Mouse (Mus musculus): ENCODE measurements around the gene 1700037H04Rik. TPM values are rescaled to one million over a fixed set of nuclear protein-coding genes. Genes with fewer than 3 reads are reported as not detected.

1700037H04Rik gene
- polyA plus RNA-seq, 1 experiment from 2014 or later: 135 TPM

GRCm38 (mm10) chr2:131163924-131164323 is 4.0 kb upstream of the 1700037H04Rik start:
- Histone ChIP-seq H3K4me3 (replicated peaks) (no peak overlapping the region), H3K4me2 (no peak overlapping the region), H3K9me3 (replicated peaks) (no peaks in the 10 kb centered on the region), H3K27ac (replicated peaks) (no peak overlapping the region), H3K36me3 (replicated peaks) (no peaks in the 10 kb centered on the region), H3K9ac (no peak overlapping the region), H3K27me3 (peaks cover 31% of the 10 kb centered on the region), H3K4me1 (replicated peaks) (peaks cover 11% of the 10 kb centered on the region)
- no peak for ATAC-seq (ENCODE audit: insufficient read depth)
- 85% methylated on average over 7 of the region's 7 CpGs for WGBS (ENCODE audit: insufficient replicate concordance)

GRCm38 (mm10) chr2:131160671-131161111 is 810 bp upstream of the 1700037H04Rik start:
- Histone ChIP-seq H3K4me2 (peak overlapping the region; percentile 96), H3K27me3 (peaks cover 12% of the 10 kb centered on the region), H3K36me3 (replicated peaks) (peaks cover 13% of the 10 kb centered on the region), H3K4me3 (replicated peaks) (peak overlapping the region; percentile 81), H3K9me3 (replicated peaks) (no peaks in the 10 kb centered on the region), H3K9ac (peak overlapping the region; percentile 76), H3K27ac (replicated peaks) (peak overlapping the region; percentile 96), H3K4me1 (replicated peaks) (peaks cover 43% of the 10 kb centered on the region)
- under 1% methylated on average over 17 of the region's 17 CpGs for WGBS (ENCODE audit: insufficient replicate concordance)
- no peak for ATAC-seq (ENCODE audit: insufficient read depth)

- WGBS (ENCODE audit: insufficient replicate concordance): under 1% methylated on average over 18 of the region's 18 CpGs
- peak; percentile 88 for ATAC-seq (ENCODE audit: insufficient read depth)
- H3K27me3 ChIP-seq: peaks cover 8% of the 10 kb centered on the region; the same call in 1 of the 2 replicates
- peak overlapping the region; percentile 94 for H3K9ac ChIP-seq
- H3K9me3 ChIP-seq (replicated peaks): no peaks in the 10 kb centered on the region
- peaks cover 55% of the 10 kb centered on the region for H3K4me1 ChIP-seq (replicated peaks)
- peak overlapping the region; percentile 96 for H3K27ac ChIP-seq (replicated peaks)
- H3K4me3 ChIP-seq (replicated peaks): peak overlapping the region; percentile 81
- peaks cover 25% of the 10 kb centered on the region for H3K36me3 ChIP-seq (replicated peaks)
- H3K4me2 ChIP-seq: peak overlapping the region; percentile 96
Observed at GRCm38 (mm10) chr2:131159491-131159910, 380 bp downstream of the 1700037H04Rik start.

- Histone ChIP-seq H3K36me3 (replicated peaks) (peaks cover 49% of the 10 kb centered on the region), H3K4me1 (replicated peaks) (peaks cover 80% of the 10 kb centered on the region), H3K9me3 (replicated peaks) (no peaks in the 10 kb centered on the region), H3K27me3 (no peaks in the 10 kb centered on the region), H3K9ac (0 out of 2 replicates have a peak overlapping the region, but pooled peaks have one; percentile 94), H3K4me2 (peak overlapping the region; percentile 96), H3K4me3 (replicated peaks) (no peak overlapping the region; the same call in 1 of the 2 replicates), H3K27ac (replicated peaks) (peak overlapping the region; percentile 96)
- no peak for ATAC-seq (ENCODE audit: insufficient read depth)
- 81% methylated on average over 7 of the region's 7 CpGs for WGBS (ENCODE audit: insufficient replicate concordance)
Observed at GRCm38 (mm10) chr2:131156987-131157386, 2.9 kb downstream of the 1700037H04Rik start.

- ATAC-seq (ENCODE audit: insufficient read depth): no peak
- Histone ChIP-seq H3K9me3 (replicated peaks) (no peaks in the 10 kb centered on the region), H3K4me1 (replicated peaks) (peaks cover 82% of the 10 kb centered on the region), H3K36me3 (replicated peaks) (peaks cover 78% of the 10 kb centered on the region), H3K4me2 (no peak overlapping the region), H3K4me3 (replicated peaks) (no peak overlapping the region), H3K9ac (no peak overlapping the region), H3K27ac (replicated peaks) (peak overlapping the region; percentile 86), H3K27me3 (no peaks in the 10 kb centered on the region)
- 86% methylated on average over 4 of the region's 4 CpGs for WGBS (ENCODE audit: insufficient replicate concordance)
Observed at GRCm38 (mm10) chr2:131154036-131154435, 5.8 kb downstream of the 1700037H04Rik start.

GRCm38 (mm10) chr2:131152166-131152730 is 7.6 kb downstream of the 1700037H04Rik start:
- Histone ChIP-seq H3K4me1 (replicated peaks) (peaks cover 65% of the 10 kb centered on the region), H3K9me3 (replicated peaks) (no peaks in the 10 kb centered on the region), H3K27me3 (no peaks in the 10 kb centered on the region), H3K36me3 (replicated peaks) (peaks cover 96% of the 10 kb centered on the region), H3K27ac (replicated peaks) (peak overlapping the region; percentile 86), H3K4me2 (peak overlapping the region; percentile 51), H3K4me3 (replicated peaks) (0 out of 2 replicates have a peak overlapping the region, but pooled peaks have one; percentile 4), H3K9ac (no peak overlapping the region; the same call in 1 of the 2 replicates)
- ATAC-seq (ENCODE audit: insufficient read depth): peak; percentile 97
- WGBS (ENCODE audit: insufficient replicate concordance): 41% methylated on average over 7 of the region's 7 CpGs

GRCm38 (mm10) chr2:131149254-131149578 is 10.7 kb downstream of the 1700037H04Rik start:
- Histone ChIP-seq H3K4me2 (no peak overlapping the region), H3K27ac (replicated peaks) (peak overlapping the region; percentile 33; the same call in 1 of the 2 replicates), H3K9ac (no peak overlapping the region), H3K36me3 (replicated peaks) (peaks cover 98% of the 10 kb centered on the region), H3K27me3 (no peaks in the 10 kb centered on the region), H3K9me3 (replicated peaks) (no peaks in the 10 kb centered on the region), H3K4me3 (replicated peaks) (no peak overlapping the region), H3K4me1 (replicated peaks) (peaks cover 39% of the 10 kb centered on the region)
- ATAC-seq (ENCODE audit: insufficient read depth): no peak
- whole genome bisulfite sequencing (ENCODE audit: insufficient replicate concordance): 72% methylated on average over 3 of the region's 3 CpGs

- peaks cover 32% of the 10 kb centered on the region for H3K4me1 ChIP-seq (replicated peaks)
Observed at GRCm38 (mm10) chr2:131148353-131149253, 11.3 kb downstream of the 1700037H04Rik start.

GRCm38 (mm10) chr2:131147043-131147365 is 12.9 kb downstream of the 1700037H04Rik start:
- Histone ChIP-seq H3K4me1 (replicated peaks) (peaks cover 30% of the 10 kb centered on the region), H3K9ac (no peak overlapping the region), H3K27me3 (no peaks in the 10 kb centered on the region), H3K27ac (replicated peaks) (no peak overlapping the region), H3K9me3 (replicated peaks) (no peaks in the 10 kb centered on the region), H3K36me3 (replicated peaks) (peaks cover 94% of the 10 kb centered on the region), H3K4me3 (replicated peaks) (no peak overlapping the region), H3K4me2 (no peak overlapping the region)
- WGBS (ENCODE audit: insufficient replicate concordance): 92% methylated on average over 8 of the region's 8 CpGs
- no peak for ATAC-seq (ENCODE audit: insufficient read depth)

More at GRCm38 (mm10) chr2:131148353-131149253, 11.3 kb downstream of the 1700037H04Rik start:
- WGBS (ENCODE audit: insufficient replicate concordance): 83% methylated on average over 8 of the region's 8 CpGs
- Histone ChIP-seq H3K4me3 (replicated peaks) (no peak overlapping the region), H3K9ac (no peak overlapping the region), H3K27ac (replicated peaks) (peak overlapping the region; percentile 33; the same call in 1 of the 2 replicates), H3K27me3 (no peaks in the 10 kb centered on the region), H3K36me3 (replicated peaks) (peaks cover 98% of the 10 kb centered on the region), H3K4me2 (no peak overlapping the region), H3K9me3 (replicated peaks) (no peaks in the 10 kb centered on the region)
- ATAC-seq (ENCODE audit: insufficient read depth): no peak

- no peak overlapping the region for H3K9ac ChIP-seq
- no peaks in the 10 kb centered on the region for H3K27me3 ChIP-seq
- H3K27ac ChIP-seq (replicated peaks): no peak overlapping the region
- WGBS (ENCODE audit: insufficient replicate concordance): 78% methylated on average over 21 of the region's 21 CpGs
- no peaks in the 10 kb centered on the region for H3K9me3 ChIP-seq (replicated peaks)
- no peak for ATAC-seq (ENCODE audit: insufficient read depth)
- no peak overlapping the region for H3K4me3 ChIP-seq (replicated peaks)
- H3K4me1 ChIP-seq (replicated peaks): peaks cover 29% of the 10 kb centered on the region
- H3K4me2 ChIP-seq: no peak overlapping the region
- peaks cover 88% of the 10 kb centered on the region for H3K36me3 ChIP-seq (replicated peaks)
Observed at GRCm38 (mm10) chr2:131146193-131147042, 13.5 kb downstream of the 1700037H04Rik start.
